Mouse (Mus musculus): Measurements from ENCODE around the gene Spint2.
"Not testable (repeated sequence)": the region's sequence is repeated elsewhere in the genome, so short reads cannot be mapped to it uniquely, and the experiment has no call there.

GRCm38 (mm10) chr7:29237596-29237995, 44.1 kb downstream of the Spint2 start:
- TF ChIP-seq EP300 (IDR thresholded peaks at IDR 0.05; ENCODE audit: insufficient read depth, low read depth, low read length); POLR2A (IDR thresholded peaks at IDR 0.05; ENCODE audit: insufficient read depth, low read length); CTCF (IDR thresholded peaks at IDR 0.05; ENCODE audit: low read depth, low read length): not testable (repeated sequence)

All from ES-Bruce4 (cell line).